Mouse (Mus musculus): ENCODE data around the gene Tcl1b2. TPM values are rescaled to one million over a fixed set of nuclear protein-coding genes. Genes with fewer than 3 reads are reported as not detected.
"Not testable (repeated sequence)": the region's sequence is repeated elsewhere in the genome, so short reads cannot be mapped to it uniquely, and the experiment has no call there.

Tcl1b2 gene
- polyA plus RNA-seq, 1 experiment from 2014 or later = not detected

DNA sequence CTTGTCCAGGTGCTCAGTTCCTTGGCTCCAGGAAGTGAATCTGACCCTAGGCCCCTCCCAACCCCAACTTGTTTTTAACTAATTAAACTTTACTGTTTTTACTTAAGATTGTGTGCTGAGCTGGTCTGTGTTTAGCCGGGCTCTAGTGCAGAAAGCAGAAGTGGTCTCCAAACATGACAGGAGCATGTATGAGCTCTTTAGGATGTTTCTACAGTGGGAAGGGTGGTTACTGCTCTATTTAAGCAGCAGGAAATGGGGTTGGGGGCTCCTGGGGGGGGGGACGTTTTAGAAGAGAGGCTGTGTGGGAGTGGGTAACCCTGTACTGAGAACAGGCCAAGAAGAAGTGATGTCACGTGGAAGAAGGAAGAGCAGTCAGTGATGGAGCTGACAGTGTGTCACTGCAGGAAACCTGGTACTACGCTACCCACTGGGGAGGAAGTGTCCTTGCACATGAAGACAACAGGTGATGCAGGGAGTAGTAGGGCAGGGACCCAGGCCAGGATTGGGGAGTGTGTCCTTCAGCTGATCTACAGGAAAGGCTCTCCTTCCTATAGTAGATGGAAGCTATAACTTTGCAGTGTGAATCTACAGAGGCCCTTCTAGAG is 35.3 kb downstream of the Tcl1b2 start:
- not testable (repeated sequence) for H3K27me3 ChIP-seq (ENCODE audit: low read depth, poor library complexity, severe bottlenecking); H3K4me1 ChIP-seq; DNase-seq (ENCODE audit: low spot score); H3K4me3 ChIP-seq; H3K36me3 ChIP-seq; H3K9me3 ChIP-seq (replicated peaks); H3K27ac ChIP-seq
- 74% methylated on average over 4 of the region's 4 CpGs for WGBS

GRCm38 (mm10) chr12:105188980-105189379 is 43.2 kb downstream of the Tcl1b2 start:
- H3K36me3 ChIP-seq; H3K27me3 ChIP-seq (ENCODE audit: low read depth, poor library complexity, severe bottlenecking); H3K4me1 ChIP-seq; DNase-seq (ENCODE audit: low spot score); H3K4me3 ChIP-seq; H3K9me3 ChIP-seq (replicated peaks); H3K27ac ChIP-seq: not testable (repeated sequence)
- WGBS = 49% methylated on average over 2 of the region's 2 CpGs

DNA sequence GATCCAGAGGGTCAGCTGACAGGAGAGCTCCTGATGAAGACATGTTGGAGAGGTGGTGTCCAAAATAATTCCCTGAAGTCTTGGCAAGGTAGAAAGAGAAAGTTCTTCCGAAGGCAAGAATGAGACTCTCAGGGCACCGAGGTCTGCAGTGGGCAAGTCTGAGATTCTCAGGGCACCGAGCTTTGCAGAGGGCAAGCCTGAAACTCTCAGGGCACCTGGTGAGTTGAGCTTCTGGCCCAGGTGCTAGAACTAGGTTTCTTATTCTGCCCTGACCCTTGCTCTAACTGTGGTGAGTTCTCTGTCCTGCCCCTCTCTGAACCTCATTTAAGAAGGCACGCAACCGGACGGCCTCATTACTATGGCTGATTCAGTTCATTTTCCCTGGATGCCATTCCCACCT is 44.9 kb downstream of the Tcl1b2 start, which contains the start of gene Tcl1b3:
TSS of gene Tcl1b3 (plus strand) at position 301 of the 400 bp plus-strand sequence.
- not testable (repeated sequence) for H3K4me3 ChIP-seq; H3K27me3 ChIP-seq (ENCODE audit: low read depth, poor library complexity, severe bottlenecking); DNase-seq (ENCODE audit: low spot score); H3K9me3 ChIP-seq (replicated peaks); H3K36me3 ChIP-seq; H3K27ac ChIP-seq; H3K4me1 ChIP-seq
- 93% methylated on average over 6 of the region's 6 CpGs for WGBS

DNA sequence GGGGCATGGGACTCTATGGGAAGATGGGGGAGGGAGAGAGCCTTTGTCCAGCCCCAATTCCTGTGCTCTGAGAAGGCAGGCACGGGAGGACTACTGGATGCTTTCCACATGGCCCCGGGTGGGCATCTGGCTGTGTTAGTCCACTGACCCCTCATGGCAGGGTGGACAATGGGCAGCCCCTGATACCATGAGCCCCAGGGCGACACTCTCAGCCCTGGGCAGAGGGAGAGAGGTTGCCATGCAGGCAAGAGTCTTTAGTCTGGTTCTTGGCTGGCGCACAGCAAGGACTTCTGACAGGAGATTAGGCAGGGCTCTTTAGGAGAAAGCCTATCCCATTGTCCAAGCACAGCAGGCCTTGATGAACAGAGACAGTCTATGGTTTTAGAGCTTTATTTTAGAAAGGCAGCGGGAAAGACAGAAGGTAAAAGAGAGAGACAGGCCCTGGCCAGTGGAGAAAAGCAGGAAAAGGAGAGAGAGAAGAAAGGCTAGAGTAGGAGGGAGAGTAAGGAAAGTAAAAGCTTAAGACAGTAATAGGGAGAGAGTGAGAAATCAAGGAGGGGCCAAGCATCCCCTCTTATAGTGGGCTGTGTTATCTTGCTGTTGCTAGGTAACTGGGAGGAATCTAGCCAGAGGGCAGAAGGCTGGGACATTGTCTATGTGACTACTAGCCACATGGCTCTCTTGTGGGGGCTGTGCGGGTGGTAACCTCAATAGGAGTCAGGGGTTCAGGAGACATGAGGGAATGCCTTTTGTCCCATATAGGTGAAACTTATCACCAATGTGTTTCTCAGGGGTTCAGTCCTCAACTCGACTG is 54.1 kb downstream of the Tcl1b2 start:
- H3K27me3 ChIP-seq (ENCODE audit: low read depth, poor library complexity, severe bottlenecking); H3K4me1 ChIP-seq; DNase-seq (ENCODE audit: low spot score); H3K9me3 ChIP-seq (replicated peaks); H3K36me3 ChIP-seq; H3K4me3 ChIP-seq; H3K27ac ChIP-seq: not testable (repeated sequence)
- WGBS = 77% methylated on average over 7 of the region's 7 CpGs

DNA sequence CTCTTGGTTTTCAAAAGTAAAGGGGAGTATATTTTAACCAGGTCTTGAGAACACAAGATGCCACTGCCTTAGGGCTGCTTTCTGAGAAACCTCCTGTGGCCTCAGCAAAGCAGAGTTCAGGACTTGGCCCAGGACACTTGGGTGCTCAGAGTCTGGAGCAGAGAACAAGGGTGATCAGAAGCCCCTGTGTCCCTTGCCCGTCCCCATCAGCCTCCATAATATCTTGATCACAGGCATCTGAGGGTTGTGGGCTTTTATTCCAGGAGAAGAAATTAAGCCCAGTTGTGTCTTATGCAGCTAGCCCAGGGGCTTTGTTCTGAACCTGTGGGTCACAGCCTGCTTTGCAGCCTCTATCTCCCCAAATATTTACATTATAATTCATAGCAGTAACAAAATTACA is 55.8 kb downstream of the Tcl1b2 start, which contains the start of gene Tcl1b4:
TSS of gene Tcl1b4 (plus strand) at position 301 of the 400 bp plus-strand sequence.
- H3K36me3 ChIP-seq = not testable (repeated sequence)

More for the DNA sequence above, 55.8 kb downstream of the Tcl1b2 start, which contains the start of gene Tcl1b4:
- not testable (repeated sequence) for H3K27ac ChIP-seq; H3K4me1 ChIP-seq; H3K9me3 ChIP-seq (replicated peaks); H3K27me3 ChIP-seq (ENCODE audit: low read depth, poor library complexity, severe bottlenecking); DNase-seq (ENCODE audit: low spot score); H3K4me3 ChIP-seq
- WGBS = 86% methylated on average over 1 of the region's 1 CpGs

Other genes starting within 250 kb of the Tcl1b2 start
- 0.09 and 0.25 TPM in 2 replicates for gene Syne3, start 136.2 kb upstream of the Tcl1b2 start, polyA plus RNA-seq (2016; fragmentation: Nextera tagmentation; extraction: Ambion mirVana)
- gene Glrx5, start 113.3 kb upstream of the Tcl1b2 start, polyA plus RNA-seq (2016; fragmentation: Nextera tagmentation; extraction: Ambion mirVana) = 215 and 255 TPM in 2 replicates
- gene Tcl1b1, start 13.7 kb downstream of the Tcl1b2 start, polyA plus RNA-seq (2016; fragmentation: Nextera tagmentation; extraction: Ambion mirVana) = not detected in 2 replicates
- gene Tcl1b5, start 30.3 kb downstream of the Tcl1b2 start, polyA plus RNA-seq (2016; fragmentation: Nextera tagmentation; extraction: Ambion mirVana) = not detected in 2 replicates
- gene Tcl1b3, start 45.0 kb downstream of the Tcl1b2 start, polyA plus RNA-seq (2016; fragmentation: Nextera tagmentation; extraction: Ambion mirVana) = not detected in 2 replicates
- not detected in 2 replicates for gene Tcl1b4, start 55.9 kb downstream of the Tcl1b2 start, polyA plus RNA-seq (2016; fragmentation: Nextera tagmentation; extraction: Ambion mirVana)
- gene Tcl1, start 76.8 kb downstream of the Tcl1b2 start, polyA plus RNA-seq (2016; fragmentation: Nextera tagmentation; extraction: Ambion mirVana) = not detected in 2 replicates
- 0.23 and 0.26 TPM in 2 replicates for gene Tunar, start 187.9 kb downstream of the Tcl1b2 start, polyA plus RNA-seq (2016; fragmentation: Nextera tagmentation; extraction: Ambion mirVana)

All from limb, embryonic 10.5 days (tissue).